Mouse (Mus musculus) lung, embryonic 15.5 days (tissue): ENCODE measurements around the gene Gm17949. TPM values are rescaled to one million over a fixed set of nuclear protein-coding genes. Genes with fewer than 3 reads are reported as not detected.

Experiments used
- ATAC-seq: fragments of 200-750 bp; cut with Nextera tagmentation; 2 replicates; pipeline ENCODE4 v1.8.0; 2017; ENCODE audit warnings: moderate number of reproducible peaks, borderline replicate concordance; ENCODE audit not compliant: low FRiP score, low TSS enrichment; ENCODE audit errors: extremely low read depth
- H3K27ac ChIP-seq: fragments of 300-500 bp; sonication (generic); 2 replicates; pipeline ENCODE4 v1.5.1; 2015; ENCODE audit warnings: moderate library complexity, mild to moderate bottlenecking, inconsistent platforms
- H3K27me3 ChIP-seq: fragments of 300-500 bp; sonication (generic); 2 replicates; pipeline ENCODE4 v1.6.1; 2015; ENCODE audit warnings: inconsistent platforms
- H3K36me3 ChIP-seq: fragments of 300-500 bp; sonication (generic); 2 replicates; pipeline ENCODE4 v1.6.1; 2015; ENCODE audit warnings: inconsistent platforms
- H3K4me1 ChIP-seq: fragments of 300-500 bp; sonication (generic); 2 replicates; pipeline ENCODE4 v1.6.1; 2015; ENCODE audit warnings: inconsistent platforms
- H3K4me2 ChIP-seq: fragments of 300-500 bp; sonication (generic); 2 replicates; pipeline ENCODE4 v1.6.1; 2015; ENCODE audit warnings: inconsistent platforms, mild to moderate bottlenecking, moderate library complexity
- H3K4me3 ChIP-seq: fragments of 300-500 bp; sonication (generic); 2 replicates; pipeline ENCODE4 v1.5.1; 2015; ENCODE audit warnings: mild to moderate bottlenecking, inconsistent platforms
- H3K9ac ChIP-seq: fragments of 300-500 bp; sonication (generic); 2 replicates; pipeline ENCODE4 v1.6.1; 2015; ENCODE audit warnings: inconsistent platforms
- H3K9me3 ChIP-seq: fragments of 300-500 bp; sonication (generic); 2 replicates; pipeline ENCODE4 v1.6.1; 2016; ENCODE audit warnings: inconsistent platforms
- WGBS: fragments of 180-500 bp; shearing (Covaris S2); methylation state at CpG from one replicate; pipeline ENCODE4 v1.1.7; 2015; 5-methylcytosine and 5-hydroxymethylcytosine counted together
- polyA plus RNA-seq: library from polyadenylated mRNA; unstranded; fragments of >200 nt; fragmentation: Nextera tagmentation; extraction: Ambion mirVana; gene quantifications from 2 replicates; pipeline ENCODE4 v1.2.1, GENCODE M21; 2015

Gm17949 gene
- polyA plus RNA-seq, 1 experiment from 2014 or later = 0.50 TPM

DNA sequence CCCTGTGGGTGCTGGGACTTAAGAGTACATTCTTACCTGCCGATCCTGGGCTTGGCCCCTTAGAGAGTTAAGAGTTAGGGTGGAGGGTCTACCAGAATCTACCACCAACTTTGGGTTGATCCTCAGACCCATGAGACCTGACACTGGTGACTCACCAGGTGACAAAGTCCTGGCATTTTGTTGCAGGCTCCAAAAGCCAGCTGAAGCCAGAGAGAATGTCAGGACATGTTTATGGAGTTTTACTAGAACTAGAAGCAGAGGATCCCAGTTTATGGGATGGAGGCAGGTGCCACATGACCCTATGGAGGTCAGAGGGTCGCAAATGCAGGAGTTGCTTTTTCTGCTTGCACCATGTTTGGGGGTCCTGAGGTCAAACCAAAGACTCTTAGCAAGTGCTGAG, 14.8 kb upstream of the Gm17949 start:
- H3K9me3 ChIP-seq = no peaks in the 10 kb centered on the region
- H3K4me1 ChIP-seq = peaks cover 9% of the 10 kb centered on the region
- peak overlapping the region; percentile 83; the same call in 1 of the 2 replicates for H3K4me3 ChIP-seq
- no peak for ATAC-seq
- H3K9ac ChIP-seq = no peak overlapping the region
- peak overlapping the region; percentile 79; the same call in 1 of the 2 replicates for H3K4me2 ChIP-seq
- WGBS = 70% methylated on average over 2 of the region's 2 CpGs
- no peaks in the 10 kb centered on the region for H3K27me3 ChIP-seq
- no peak overlapping the region for H3K27ac ChIP-seq
- peaks cover 45% of the 10 kb centered on the region for H3K36me3 ChIP-seq

DNA sequence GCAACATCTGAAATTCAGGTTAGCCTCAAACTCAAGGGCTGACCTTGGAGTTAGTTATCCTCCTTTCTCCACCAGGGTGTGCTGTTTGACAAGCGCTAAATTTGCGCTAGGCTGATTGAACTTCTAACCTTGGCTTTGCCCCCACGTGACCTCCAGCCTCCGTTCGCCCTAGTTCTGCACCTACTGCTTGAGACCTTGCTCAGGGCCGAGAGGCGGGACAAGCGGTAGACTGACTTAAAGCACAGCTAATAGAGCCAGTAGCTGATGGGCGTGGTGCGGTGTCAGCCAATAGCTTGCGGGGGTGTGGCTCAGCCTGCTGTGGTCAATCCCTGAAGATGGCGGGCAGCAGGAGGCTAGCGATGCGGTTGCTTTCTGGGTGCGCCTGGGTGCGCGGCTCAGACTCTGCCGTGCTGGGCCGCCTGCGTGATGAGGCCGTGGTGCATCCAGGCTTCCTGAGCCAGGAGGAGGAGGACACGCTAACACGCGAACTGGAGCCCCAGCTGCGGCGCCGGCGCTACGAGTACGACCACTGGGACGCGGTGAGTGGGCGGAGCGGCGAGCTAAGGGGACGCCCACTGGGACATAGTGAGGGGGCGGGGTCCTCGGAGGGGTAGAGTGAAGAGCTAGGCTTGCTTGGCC, 14.1 kb upstream of the Gm17949 start, which contains the start of gene Alkbh7:
Alkbh7 (plus strand) TSS at position 311 of the 639 bp plus-strand sequence.
- under 1% methylated on average over 38 of the region's 38 CpGs for WGBS
- peaks cover 45% of the 10 kb centered on the region for H3K36me3 ChIP-seq
- ATAC-seq = peak; percentile 98

DNA sequence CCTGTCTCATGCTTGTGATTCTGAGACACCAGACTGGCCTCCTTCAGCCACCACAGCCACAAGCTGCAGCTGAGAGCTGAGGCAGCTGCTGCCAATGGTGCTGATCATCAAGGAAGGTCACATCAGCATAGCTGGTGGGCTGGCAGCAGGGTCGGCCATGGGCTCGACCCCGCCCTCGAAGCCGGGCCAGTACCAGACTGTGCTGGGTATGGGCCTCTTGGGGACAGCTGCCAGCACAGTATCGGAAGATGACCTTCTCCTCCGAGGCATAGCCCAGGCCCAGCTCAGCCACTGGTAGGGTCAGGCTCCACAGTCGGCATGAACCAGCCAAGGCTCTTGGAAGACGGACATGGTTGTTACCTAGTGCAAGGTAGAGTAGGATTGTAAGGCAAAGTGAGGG, 11.9 kb upstream of the Gm17949 start:
- ATAC-seq = no peak
- Histone ChIP-seq H3K4me3 (no peak overlapping the region), H3K27ac (no peak overlapping the region), H3K27me3 (no peaks in the 10 kb centered on the region), H3K36me3 (peaks cover 44% of the 10 kb centered on the region), H3K9ac (no peak overlapping the region), H3K9me3 (no peaks in the 10 kb centered on the region), H3K4me2 (no peak overlapping the region), H3K4me1 (peaks cover 9% of the 10 kb centered on the region)
- 88% methylated on average over 9 of the region's 9 CpGs for WGBS

More for the DNA sequence above, 14.1 kb upstream of the Gm17949 start, which contains the start of gene Alkbh7:
- Histone ChIP-seq H3K4me2 (peak within 1 kb of the TSS; percentile 79), H3K27me3 (no peaks in the 10 kb centered on the region), H3K4me3 (peak within 1 kb of the TSS; percentile 83), H3K4me1 (peaks cover 9% of the 10 kb centered on the region), H3K9me3 (no peaks in the 10 kb centered on the region), H3K9ac (peak within 1 kb of the TSS; percentile 69), H3K27ac (peak within 1 kb of the TSS; percentile 63)

DNA sequence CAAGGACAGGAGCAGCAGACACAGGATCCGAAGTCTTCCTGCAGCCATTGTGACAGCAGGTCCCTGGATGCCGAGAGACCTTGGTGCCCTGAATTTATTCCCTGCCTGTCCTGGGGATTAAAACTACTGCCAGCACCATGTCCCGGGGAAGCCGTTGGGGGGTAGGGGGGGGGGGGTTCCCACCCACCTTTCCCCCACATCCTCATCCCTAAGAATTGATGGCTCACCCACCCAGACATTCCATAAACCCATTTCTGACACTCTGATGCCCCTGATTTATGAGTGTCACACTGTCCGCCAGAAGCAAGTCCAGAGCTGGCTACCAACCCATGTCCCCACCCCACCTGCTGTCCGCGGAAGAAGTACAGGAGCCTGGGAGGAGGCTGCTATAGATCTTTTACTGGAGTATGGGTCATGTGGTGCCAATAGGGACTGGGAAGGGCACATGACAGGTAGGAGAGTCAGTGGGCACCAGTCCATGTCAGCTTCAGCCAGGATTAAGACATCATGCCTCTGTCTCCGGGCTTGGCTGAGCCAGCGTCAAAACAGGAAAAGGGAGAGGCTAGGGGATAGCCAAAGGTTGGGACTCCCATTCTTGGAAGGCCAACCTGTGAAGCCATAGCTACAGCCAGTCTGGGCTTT, 11.2 kb upstream of the Gm17949 start, which contains the start of gene Pspn:
Pspn (minus strand) TSS at position 51 of the 642 bp plus-strand sequence.
- no peak for ATAC-seq
- no peak within 1 kb of the TSS for H3K4me2 ChIP-seq
- no peaks in the 10 kb centered on the region for H3K9me3 ChIP-seq
- H3K36me3 ChIP-seq = peaks cover 42% of the 10 kb centered on the region
- no peak within 1 kb of the TSS for H3K27ac ChIP-seq
- H3K4me1 ChIP-seq = peaks cover 9% of the 10 kb centered on the region
- no peak within 1 kb of the TSS for H3K9ac ChIP-seq
- WGBS = 83% methylated on average over 9 of the region's 9 CpGs
- no peak within 1 kb of the TSS for H3K4me3 ChIP-seq
- H3K27me3 ChIP-seq = no peaks in the 10 kb centered on the region

DNA sequence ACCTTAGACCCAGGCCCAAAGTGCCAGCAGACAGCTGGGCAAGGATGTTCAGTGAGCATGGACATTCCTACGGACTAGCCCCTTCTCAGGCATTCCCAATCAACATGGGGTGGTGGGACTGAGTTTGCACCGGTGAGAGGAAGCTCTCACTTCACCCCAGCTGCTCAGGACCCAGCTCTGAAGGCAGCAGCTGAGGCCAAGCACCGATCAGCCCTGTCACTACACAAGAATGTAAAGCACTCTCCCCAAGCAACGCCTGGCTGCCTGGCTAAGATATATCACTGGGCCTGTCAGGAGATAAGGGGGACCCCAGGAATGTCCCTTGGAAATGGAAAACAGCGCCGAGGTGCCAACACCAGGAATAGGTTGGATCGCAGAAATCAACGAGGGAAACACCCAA, 10.0 kb upstream of the Gm17949 start:
- WGBS = 51% methylated on average over 8 of the region's 8 CpGs
- H3K4me3 ChIP-seq = no peak overlapping the region
- H3K4me2 ChIP-seq = no peak overlapping the region
- H3K27me3 ChIP-seq = no peaks in the 10 kb centered on the region
- peaks cover 9% of the 10 kb centered on the region for H3K4me1 ChIP-seq
- no peak overlapping the region for H3K27ac ChIP-seq
- no peak overlapping the region for H3K9ac ChIP-seq
- no peaks in the 10 kb centered on the region for H3K9me3 ChIP-seq
- peaks cover 41% of the 10 kb centered on the region for H3K36me3 ChIP-seq
- ATAC-seq = no peak

DNA sequence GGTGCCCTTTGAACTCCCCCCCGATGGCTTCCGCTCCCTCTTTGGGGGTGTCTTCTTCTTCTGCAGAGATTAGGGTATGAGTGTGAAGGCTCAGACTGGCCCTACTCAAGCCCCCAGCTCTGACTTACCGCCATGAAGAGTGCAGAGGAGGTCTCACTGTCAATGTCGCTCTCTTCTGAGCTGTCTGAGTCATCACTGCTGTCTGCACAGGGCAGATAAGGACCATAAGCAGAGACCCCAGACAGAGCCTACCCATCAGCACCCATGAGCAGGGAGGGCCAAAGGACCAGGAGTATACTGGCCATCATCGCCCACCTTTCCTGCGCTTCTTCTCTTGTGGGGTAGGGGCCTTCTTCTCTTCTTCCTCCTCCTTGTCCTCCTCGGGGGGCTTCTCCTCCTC, 7.3 kb upstream of the Gm17949 start:
- Histone ChIP-seq H3K27ac (no peak overlapping the region), H3K4me3 (no peak overlapping the region), H3K9me3 (no peaks in the 10 kb centered on the region), H3K27me3 (no peaks in the 10 kb centered on the region), H3K4me1 (no peaks in the 10 kb centered on the region), H3K36me3 (peaks cover 67% of the 10 kb centered on the region), H3K9ac (no peak overlapping the region), H3K4me2 (no peak overlapping the region)
- WGBS = 86% methylated on average over 7 of the region's 7 CpGs
- no peak for ATAC-seq

DNA sequence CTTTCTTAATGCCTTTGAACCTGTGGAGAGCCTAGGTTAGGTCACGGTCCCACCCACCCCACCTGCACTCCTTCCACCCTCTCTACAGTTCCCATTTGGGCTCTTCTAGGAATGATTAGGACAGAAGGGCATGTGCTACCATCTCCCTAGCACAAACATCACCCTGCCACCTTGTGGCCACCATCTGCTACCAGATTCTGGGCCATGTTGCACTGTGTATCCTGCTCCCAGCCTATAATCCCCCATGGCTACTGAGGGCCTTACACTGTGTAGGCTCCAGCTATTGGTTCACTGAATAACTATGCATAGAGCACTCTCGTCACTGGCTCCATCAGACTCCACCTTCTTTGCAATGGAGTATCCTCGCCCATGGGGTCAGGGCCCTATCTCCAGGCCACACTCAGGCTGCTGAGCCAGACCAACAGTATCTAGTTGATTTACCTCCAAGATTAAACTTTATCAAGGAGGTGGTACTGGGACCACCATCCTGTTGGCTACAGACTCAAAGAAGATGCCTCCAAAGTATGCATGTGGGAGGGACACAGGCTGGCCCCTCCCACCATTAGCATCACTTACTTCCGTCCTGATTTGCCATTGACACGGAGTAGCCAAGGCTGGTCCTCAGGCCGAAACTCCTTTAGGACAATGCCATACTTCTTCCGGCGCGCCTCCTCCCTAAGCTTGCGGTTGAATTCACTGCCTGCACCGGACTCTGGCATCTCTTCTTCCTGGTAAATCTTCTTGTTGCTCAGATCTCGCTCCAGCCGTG, 3.9 kb upstream of the Gm17949 start:
- Histone ChIP-seq H3K9ac (no peak overlapping the region), H3K4me2 (no peak overlapping the region), H3K27me3 (no peaks in the 10 kb centered on the region), H3K4me3 (no peak overlapping the region), H3K36me3 (peaks cover 61% of the 10 kb centered on the region), H3K9me3 (no peaks in the 10 kb centered on the region), H3K4me1 (peaks cover 15% of the 10 kb centered on the region), H3K27ac (no peak overlapping the region)
- no peak for ATAC-seq
- WGBS = 89% methylated on average over 13 of the region's 13 CpGs

DNA sequence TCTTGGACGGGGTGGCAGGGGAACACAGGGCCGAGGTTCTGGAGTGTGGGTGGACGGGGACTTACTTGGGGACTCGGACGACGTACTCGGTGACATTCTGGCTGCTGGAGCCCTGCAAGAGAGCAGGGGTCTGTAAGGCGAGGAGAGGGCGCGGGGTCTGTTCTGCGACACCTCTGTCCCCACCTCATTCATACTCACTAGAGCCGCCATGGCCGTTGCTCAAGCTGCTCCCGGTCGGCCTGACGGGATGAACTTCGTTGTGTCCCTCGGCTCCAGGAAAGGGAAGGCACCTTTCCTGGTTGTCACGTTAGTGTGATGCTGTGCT, 396 bp upstream of the Gm17949 start:
- H3K36me3 ChIP-seq = peaks cover 31% of the 10 kb centered on the region
- ATAC-seq = peak; percentile 37
- peak overlapping the region; percentile 89 for H3K4me2 ChIP-seq
- H3K27ac ChIP-seq = peak overlapping the region; percentile 91
- H3K27me3 ChIP-seq = no peaks in the 10 kb centered on the region
- peak overlapping the region; percentile 79 for H3K4me3 ChIP-seq
- no peaks in the 10 kb centered on the region for H3K9me3 ChIP-seq
- H3K4me1 ChIP-seq = peaks cover 22% of the 10 kb centered on the region
- under 1% methylated on average over 19 of the region's 19 CpGs for WGBS
- peak overlapping the region; percentile 76 for H3K9ac ChIP-seq

DNA sequence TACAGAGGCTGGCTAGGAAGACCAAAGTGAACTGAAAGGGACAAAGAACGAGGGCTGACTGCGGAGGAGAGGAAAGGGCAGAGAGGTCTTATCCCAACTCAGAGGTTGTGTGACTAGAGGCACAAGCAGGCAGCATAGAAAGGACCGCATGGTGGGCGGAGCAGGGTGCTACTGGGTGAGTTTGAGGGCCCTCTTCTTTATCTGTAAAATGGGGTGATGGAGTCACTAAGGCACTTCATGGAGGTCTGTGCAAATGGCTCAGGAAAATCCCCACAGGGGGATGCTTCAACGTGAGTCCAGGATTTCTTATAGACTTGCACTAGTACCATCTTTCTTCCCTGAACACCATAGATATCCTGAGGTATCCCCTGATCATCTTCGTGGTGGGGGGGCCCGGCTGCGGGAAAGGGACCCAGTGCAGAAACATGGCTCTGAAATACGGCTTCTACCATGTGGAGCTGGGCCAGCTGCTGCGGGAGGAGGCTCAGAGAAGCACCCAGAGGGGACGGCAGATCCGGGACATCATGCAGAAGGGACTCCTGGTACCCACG, 1.1 kb downstream of the Gm17949 start:
- ATAC-seq = no peak
- peak overlapping the region; percentile 65 for H3K9ac ChIP-seq

DNA sequence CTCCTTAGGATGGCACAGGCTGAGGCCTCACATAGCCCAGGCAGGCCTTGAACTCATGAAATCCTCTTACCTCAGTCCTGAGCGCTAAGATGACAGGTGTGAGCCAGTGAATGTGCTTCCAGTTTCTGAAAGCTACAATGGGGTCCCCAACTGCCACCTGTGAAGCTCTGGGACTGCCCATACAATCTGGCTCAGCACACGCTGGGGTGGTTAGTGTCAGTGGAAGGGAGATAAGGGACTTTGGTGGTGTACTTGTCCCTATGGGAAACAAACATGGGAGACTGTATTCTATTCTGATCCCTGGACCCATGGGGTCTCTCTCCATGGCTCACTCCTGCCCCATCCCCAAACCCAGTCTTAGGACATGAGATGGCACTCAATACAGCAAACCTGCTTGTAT, 8.4 kb downstream of the Gm17949 start:
- H3K9ac ChIP-seq = no peak overlapping the region
- no peak for ATAC-seq
- 77% methylated on average over 2 of the region's 2 CpGs for WGBS
- H3K4me2 ChIP-seq = no peak overlapping the region
- H3K9me3 ChIP-seq = no peaks in the 10 kb centered on the region
- H3K27ac ChIP-seq = no peak overlapping the region
- no peaks in the 10 kb centered on the region for H3K27me3 ChIP-seq
- H3K4me1 ChIP-seq = no peaks in the 10 kb centered on the region
- H3K36me3 ChIP-seq = peaks cover 52% of the 10 kb centered on the region
- no peak overlapping the region for H3K4me3 ChIP-seq

More for the DNA sequence above, 1.1 kb downstream of the Gm17949 start:
- Histone ChIP-seq H3K9me3 (no peaks in the 10 kb centered on the region), H3K4me3 (peak overlapping the region; percentile 79), H3K4me2 (peak overlapping the region; percentile 83), H3K4me1 (peaks cover 22% of the 10 kb centered on the region), H3K27me3 (no peaks in the 10 kb centered on the region), H3K36me3 (peaks cover 16% of the 10 kb centered on the region), H3K27ac (peak overlapping the region; percentile 91)
- WGBS = 62% methylated on average over 13 of the region's 13 CpGs

DNA sequence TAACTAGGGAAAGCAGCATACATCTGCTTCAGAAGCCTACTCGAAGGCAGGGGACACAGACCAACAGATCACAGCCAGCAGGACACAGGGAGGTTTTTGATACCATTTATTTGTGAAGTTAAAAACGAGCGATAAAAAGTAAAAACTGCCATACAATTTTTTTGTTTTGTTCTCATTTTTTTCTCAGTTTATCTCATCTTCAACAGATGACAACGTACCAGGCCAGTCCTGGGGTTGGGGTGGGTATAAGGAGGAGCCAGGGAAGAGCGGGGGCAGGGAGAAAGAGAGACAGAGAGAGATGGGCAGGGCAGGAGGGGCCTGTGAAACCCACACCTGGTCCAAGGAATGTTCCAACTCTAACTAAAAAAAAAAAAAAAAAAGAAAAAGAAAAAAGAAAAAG, 9.7 kb downstream of the Gm17949 start:
- Histone ChIP-seq H3K36me3 (peaks cover 65% of the 10 kb centered on the region), H3K27me3 (no peaks in the 10 kb centered on the region), H3K4me3 (no peak overlapping the region), H3K9ac (no peak overlapping the region), H3K27ac (no peak overlapping the region), H3K4me1 (no peaks in the 10 kb centered on the region), H3K4me2 (no peak overlapping the region), H3K9me3 (no peaks in the 10 kb centered on the region)
- no peak for ATAC-seq
- 92% methylated on average over 5 of the region's 5 CpGs for WGBS
